Mouse (Mus musculus): ENCODE results near the gene Cers1. TPM values are rescaled to one million over a fixed set of nuclear protein-coding genes. Genes with fewer than 3 reads are reported as not detected.

Cers1 gene
- polyA plus RNA-seq, 1 experiment from 2014 or later, result 2.0 TPM

- 1% methylated on average over 55 of the region's 55 CpGs for WGBS
- peak; percentile 46 for DNase-seq (ENCODE audit: low spot score)
These were observed 32.2 kb upstream of the Cers1 start for GRCm38 (mm10) chr8:70283136-70284077.

GRCm38 (mm10) chr8:70284421-70284820, 31.2 kb upstream of the Cers1 start:
- Histone ChIP-seq H3K9me3 (ENCODE audit: control insufficient read depth, low read length) (no peaks in the 10 kb centered on the region), H3K4me3 (ENCODE audit: low read depth, low read length) (no peak overlapping the region), H3K4me1 (replicated peaks; ENCODE audit: control insufficient read depth, insufficient read depth) (no peaks in the 10 kb centered on the region), H3K9ac (ENCODE audit: low read length) (no peak overlapping the region), H3K27ac (replicated peaks) (no peak overlapping the region), H3K36me3 (ENCODE audit: control insufficient read depth, insufficient read depth, low read length) (peaks cover 5% of the 10 kb centered on the region), H3K4me2 (replicated peaks; ENCODE audit: low read depth) (no peak overlapping the region), H3K27me3 (ENCODE audit: control insufficient read depth, insufficient read depth, low read length) (no peaks in the 10 kb centered on the region)
- no peak for TF ChIP-seq EP300 (optimal IDR thresholded peaks at IDR 0.05)
- no peak for TF ChIP-seq CTCF (IDR thresholded peaks at IDR 0.05; ENCODE audit: low read depth)
- ATAC-seq (ENCODE audit: low FRiP score, low TSS enrichment), result no peak
- no peak for DNase-seq (ENCODE audit: low spot score)
- 76% methylated on average over 5 of the region's 5 CpGs for WGBS

More at GRCm38 (mm10) chr8:70283136-70284077, 32.2 kb upstream of the Cers1 start:
- Histone ChIP-seq H3K27me3 (ENCODE audit: control insufficient read depth, insufficient read depth, low read length) (no peaks in the 10 kb centered on the region), H3K36me3 (ENCODE audit: control insufficient read depth, insufficient read depth, low read length) (peaks cover 3% of the 10 kb centered on the region; the same call in 1 of the 2 replicates), H3K9ac (ENCODE audit: low read length) (peak overlapping the region; percentile 90), H3K4me2 (replicated peaks; ENCODE audit: low read depth) (peak overlapping the region; percentile 94), H3K4me3 (ENCODE audit: low read depth, low read length) (peak overlapping the region; percentile 88), H3K4me1 (replicated peaks; ENCODE audit: control insufficient read depth, insufficient read depth) (no peaks in the 10 kb centered on the region), H3K9me3 (ENCODE audit: control insufficient read depth, low read length) (no peaks in the 10 kb centered on the region), H3K27ac (replicated peaks) (peak overlapping the region; percentile 82)
- TF ChIP-seq CTCF (IDR thresholded peaks at IDR 0.05; ENCODE audit: low read depth) (no peak), EP300 (optimal IDR thresholded peaks at IDR 0.05) (no peak)
- ATAC-seq (ENCODE audit: low FRiP score, low TSS enrichment), result peak; percentile 50

- TF ChIP-seq EP300 (optimal IDR thresholded peaks at IDR 0.05), result no peak
- no peak for TF ChIP-seq CTCF (IDR thresholded peaks at IDR 0.05; ENCODE audit: low read depth)
- H3K4me2 ChIP-seq (replicated peaks; ENCODE audit: low read depth), result no peak overlapping the region
- no peak overlapping the region for H3K4me3 ChIP-seq (ENCODE audit: low read depth, low read length)
- no peak overlapping the region for H3K9ac ChIP-seq (ENCODE audit: low read length)
- no peak overlapping the region for H3K27ac ChIP-seq (replicated peaks)
- peaks cover 6% of the 10 kb centered on the region for H3K36me3 ChIP-seq (ENCODE audit: control insufficient read depth, insufficient read depth, low read length)
- ATAC-seq (ENCODE audit: low FRiP score, low TSS enrichment) (no peak), DNase-seq (ENCODE audit: low spot score) (no peak)
- no peaks in the 10 kb centered on the region for H3K27me3 ChIP-seq (ENCODE audit: control insufficient read depth, insufficient read depth, low read length)
- no peaks in the 10 kb centered on the region for H3K9me3 ChIP-seq (ENCODE audit: control insufficient read depth, low read length)
- WGBS, result 96% methylated on average over 15 of the region's 15 CpGs
- H3K4me1 ChIP-seq (replicated peaks; ENCODE audit: control insufficient read depth, insufficient read depth), result no peaks in the 10 kb centered on the region
These were observed 30.3 kb upstream of the Cers1 start for GRCm38 (mm10) chr8:70285304-70285703.

GRCm38 (mm10) chr8:70286737-70287136, 28.8 kb upstream of the Cers1 start:
- Histone ChIP-seq H3K27me3 (ENCODE audit: control insufficient read depth, insufficient read depth, low read length) (no peaks in the 10 kb centered on the region), H3K4me3 (ENCODE audit: low read depth, low read length) (no peak overlapping the region), H3K4me2 (replicated peaks; ENCODE audit: low read depth) (no peak overlapping the region), H3K9ac (ENCODE audit: low read length) (no peak overlapping the region), H3K9me3 (ENCODE audit: control insufficient read depth, low read length) (no peaks in the 10 kb centered on the region), H3K36me3 (ENCODE audit: control insufficient read depth, insufficient read depth, low read length) (peaks cover 6% of the 10 kb centered on the region), H3K27ac (replicated peaks) (no peak overlapping the region), H3K4me1 (replicated peaks; ENCODE audit: control insufficient read depth, insufficient read depth) (no peaks in the 10 kb centered on the region)
- no peak for DNase-seq (ENCODE audit: low spot score)
- 89% methylated on average over 8 of the region's 8 CpGs for WGBS
- no peak for ATAC-seq (ENCODE audit: low FRiP score, low TSS enrichment)
- TF ChIP-seq EP300 (optimal IDR thresholded peaks at IDR 0.05), result no peak
- TF ChIP-seq CTCF (IDR thresholded peaks at IDR 0.05; ENCODE audit: low read depth), result peak; percentile 51

GRCm38 (mm10) chr8:70293988-70294405, 21.6 kb upstream of the Cers1 start:
- Histone ChIP-seq H3K4me1 (replicated peaks; ENCODE audit: control insufficient read depth, insufficient read depth) (no peaks in the 10 kb centered on the region), H3K9ac (ENCODE audit: low read length) (no peak overlapping the region), H3K27ac (replicated peaks) (peak overlapping the region; percentile 49), H3K9me3 (ENCODE audit: control insufficient read depth, low read length) (no peaks in the 10 kb centered on the region), H3K4me2 (replicated peaks; ENCODE audit: low read depth) (no peak overlapping the region), H3K4me3 (ENCODE audit: low read depth, low read length) (no peak overlapping the region), H3K36me3 (ENCODE audit: control insufficient read depth, insufficient read depth, low read length) (peaks cover 41% of the 10 kb centered on the region), H3K27me3 (ENCODE audit: control insufficient read depth, insufficient read depth, low read length) (no peaks in the 10 kb centered on the region)
- ATAC-seq (ENCODE audit: low FRiP score, low TSS enrichment) (peak; percentile 5; the same call in 1 of the 2 replicates), DNase-seq (ENCODE audit: low spot score) (no peak)
- 23% methylated on average over 5 of the region's 5 CpGs for WGBS
- TF ChIP-seq EP300 (optimal IDR thresholded peaks at IDR 0.05), result no peak
- no peak for TF ChIP-seq CTCF (IDR thresholded peaks at IDR 0.05; ENCODE audit: low read depth)

- peaks cover 18% of the 10 kb centered on the region for H3K36me3 ChIP-seq (ENCODE audit: control insufficient read depth, insufficient read depth, low read length)
- whole genome bisulfite sequencing, result 86% methylated on average over 3 of the region's 3 CpGs
- no peak overlapping the region for H3K4me3 ChIP-seq (ENCODE audit: low read depth, low read length)
- no peak overlapping the region for H3K4me2 ChIP-seq (replicated peaks; ENCODE audit: low read depth)
- H3K9ac ChIP-seq (ENCODE audit: low read length), result no peak overlapping the region
- no peak for DNase-seq (ENCODE audit: low spot score)
- no peaks in the 10 kb centered on the region for H3K9me3 ChIP-seq (ENCODE audit: control insufficient read depth, low read length)
- no peak for TF ChIP-seq EP300 (optimal IDR thresholded peaks at IDR 0.05)
- TF ChIP-seq CTCF (IDR thresholded peaks at IDR 0.05; ENCODE audit: low read depth), result no peak
- H3K27ac ChIP-seq (replicated peaks), result no peak overlapping the region
- H3K4me1 ChIP-seq (replicated peaks; ENCODE audit: control insufficient read depth, insufficient read depth), result peaks cover 6% of the 10 kb centered on the region; the same call in 1 of the 2 replicates
- H3K27me3 ChIP-seq (ENCODE audit: control insufficient read depth, insufficient read depth, low read length), result no peaks in the 10 kb centered on the region
- ATAC-seq (ENCODE audit: low FRiP score, low TSS enrichment), result no peak
These were observed 14.7 kb upstream of the Cers1 start for GRCm38 (mm10) chr8:70300881-70301280.

All from stomach, postnatal 0 days (tissue).